Mouse (Mus musculus) heart, embryonic 15.5 days (tissue): ENCODE measurements around the gene Slpi. TPM values are rescaled to one million over a fixed set of nuclear protein-coding genes. Genes with fewer than 3 reads are reported as not detected.

Source experiments
- ATAC-seq: fragments of 200-750 bp; cut with Nextera tagmentation; replicated peaks from 2 replicates; pipeline ENCODE4 v1.8.0; 2017; ENCODE audit warnings: low read depth, moderate TSS enrichment; ENCODE audit not compliant: insufficient number of reproducible peaks, insufficient read depth, low FRiP score
- H3K27ac ChIP-seq: fragments of 300-500 bp; sonication (generic); 2 replicates; pipeline ENCODE4 v1.5.1; 2015; ENCODE audit warnings: mild to moderate bottlenecking, inconsistent platforms
- H3K27me3 ChIP-seq: fragments of 300-500 bp; sonication (generic); 2 replicates; pipeline ENCODE4 v1.6.1; 2015; ENCODE audit warnings: inconsistent platforms
- H3K36me3 ChIP-seq: fragments of 300-500 bp; sonication (generic); 2 replicates; pipeline ENCODE4 v1.6.1; 2015; ENCODE audit warnings: mild to moderate bottlenecking, inconsistent platforms
- H3K4me1 ChIP-seq: fragments of 300-500 bp; sonication (generic); replicated peaks from 2 replicates; pipeline ENCODE4 v1.6.1; 2015; ENCODE audit warnings: inconsistent platforms
- H3K4me2 ChIP-seq: fragments of 300-500 bp; sonication (generic); 2 replicates; pipeline ENCODE4 v1.6.1; 2015; ENCODE audit warnings: inconsistent platforms, mild to moderate bottlenecking, moderate library complexity
- H3K4me3 ChIP-seq: fragments of 300-500 bp; sonication (generic); 2 replicates; pipeline ENCODE4 v1.5.1; 2015; ENCODE audit warnings: mild to moderate bottlenecking, inconsistent platforms
- H3K9ac ChIP-seq: fragments of 300-500 bp; sonication (generic); 2 replicates; pipeline ENCODE4 v1.6.1; 2015; ENCODE audit warnings: mild to moderate bottlenecking, inconsistent platforms
- H3K9me3 ChIP-seq: fragments of 300-500 bp; sonication (generic); replicated peaks from 2 replicates; pipeline ENCODE4 v1.6.1; 2016; ENCODE audit warnings: inconsistent platforms
- WGBS: fragments of 180-500 bp; shearing (Covaris S2); methylation state at CpG from one replicate; pipeline ENCODE4 v1.1.7; 2015; ENCODE audit warnings: mixed read lengths; 5-methylcytosine and 5-hydroxymethylcytosine counted together
- polyA plus RNA-seq: library from polyadenylated mRNA; unstranded; fragments of >200 nt; fragmentation: Nextera tagmentation; extraction: Ambion mirVana; gene quantifications from 2 replicates; pipeline ENCODE4 v1.2.1, GENCODE M21; 2015

Slpi gene
- polyA plus RNA-seq: 1.3 and 1.6 TPM in 2 replicates

GRCm38 (mm10) chr2:164389020-164389419, at the start of gene Slpi:
TSS of gene Slpi (minus strand) at chr2:164389095.
- H3K4me2 ChIP-seq: peak within 1 kb of the TSS; percentile 91
- H3K9me3 ChIP-seq: no peaks in the 10 kb centered on the region
- no peak; the same call in 1 of the 2 replicates for ATAC-seq
- H3K9ac ChIP-seq: peak within 1 kb of the TSS; percentile 56
- peaks cover 60% of the 10 kb centered on the region for H3K27me3 ChIP-seq
- peaks cover 21% of the 10 kb centered on the region for H3K4me1 ChIP-seq
- peak within 1 kb of the TSS; percentile 54 for H3K27ac ChIP-seq
- WGBS: 3% methylated on average over 17 of the region's 17 CpGs
- peak within 1 kb of the TSS; percentile 56 for H3K4me3 ChIP-seq
- H3K36me3 ChIP-seq: no peaks in the 10 kb centered on the region

- Histone ChIP-seq H3K4me2 (no peak overlapping the region), H3K4me1 (peaks cover 72% of the 10 kb centered on the region), H3K27me3 (0 out of 2 replicates have a peak, but pooled peaks cover 6% of the 10 kb centered on the region), H3K4me3 (no peak overlapping the region), H3K36me3 (no peaks in the 10 kb centered on the region), H3K27ac (no peak overlapping the region), H3K9me3 (no peaks in the 10 kb centered on the region), H3K9ac (no peak overlapping the region)
- no peak for ATAC-seq
- WGBS: 57% methylated on average over 8 of the region's 8 CpGs
Measured at GRCm38 (mm10) chr2:164438257-164438656, 49.4 kb upstream of the Slpi start.

- Histone ChIP-seq H3K27ac (no peak overlapping the region), H3K36me3 (no peaks in the 10 kb centered on the region), H3K9ac (no peak overlapping the region), H3K4me2 (no peak overlapping the region), H3K4me1 (peaks cover 75% of the 10 kb centered on the region), H3K9me3 (no peaks in the 10 kb centered on the region), H3K4me3 (no peak overlapping the region), H3K27me3 (0 out of 2 replicates have a peak, but pooled peaks cover 6% of the 10 kb centered on the region)
- ATAC-seq: no peak
- WGBS: 73% methylated on average over 6 of the region's 6 CpGs
Measured at GRCm38 (mm10) chr2:164437710-164438109, 48.8 kb upstream of the Slpi start.

GRCm38 (mm10) chr2:164436961-164437360, 48.1 kb upstream of the Slpi start:
- peaks cover 77% of the 10 kb centered on the region for H3K4me1 ChIP-seq
- ATAC-seq: 0 out of 2 replicates have a peak, but pooled peaks have one; percentile 17
- no peaks in the 10 kb centered on the region for H3K36me3 ChIP-seq
- H3K9ac ChIP-seq: peak overlapping the region; percentile 22; the same call in 1 of the 2 replicates
- no peak overlapping the region for H3K4me3 ChIP-seq
- H3K4me2 ChIP-seq: no peak overlapping the region
- WGBS: 45% methylated on average over 3 of the region's 3 CpGs
- H3K27ac ChIP-seq: no peak overlapping the region; the same call in 1 of the 2 replicates
- 0 out of 2 replicates have a peak, but pooled peaks cover 6% of the 10 kb centered on the region for H3K27me3 ChIP-seq
- no peaks in the 10 kb centered on the region for H3K9me3 ChIP-seq

- no peak for ATAC-seq
- H3K4me1 ChIP-seq: peaks cover 76% of the 10 kb centered on the region
- 23% methylated on average over 8 of the region's 8 CpGs for WGBS
- no peaks in the 10 kb centered on the region for H3K36me3 ChIP-seq
- no peak overlapping the region for H3K4me3 ChIP-seq
- H3K27ac ChIP-seq: no peak overlapping the region; the same call in 1 of the 2 replicates
- H3K9ac ChIP-seq: peak overlapping the region; percentile 22; the same call in 1 of the 2 replicates
- H3K27me3 ChIP-seq: 0 out of 2 replicates have a peak, but pooled peaks cover 5% of the 10 kb centered on the region
- no peak overlapping the region for H3K4me2 ChIP-seq
- H3K9me3 ChIP-seq: no peaks in the 10 kb centered on the region
Measured at GRCm38 (mm10) chr2:164436215-164436913, 47.5 kb upstream of the Slpi start.

- Histone ChIP-seq H3K27ac (no peak overlapping the region), H3K4me2 (no peak overlapping the region), H3K27me3 (no peaks in the 10 kb centered on the region), H3K4me1 (peaks cover 77% of the 10 kb centered on the region), H3K4me3 (no peak overlapping the region), H3K36me3 (no peaks in the 10 kb centered on the region), H3K9ac (no peak overlapping the region), H3K9me3 (no peaks in the 10 kb centered on the region)
- 46% methylated on average over 5 of the region's 5 CpGs for WGBS
- no peak for ATAC-seq
Measured at GRCm38 (mm10) chr2:164435216-164436090, 46.6 kb upstream of the Slpi start.

GRCm38 (mm10) chr2:164434681-164435080, 45.8 kb upstream of the Slpi start:
- Histone ChIP-seq H3K9me3 (no peaks in the 10 kb centered on the region), H3K27me3 (no peaks in the 10 kb centered on the region), H3K4me1 (peaks cover 74% of the 10 kb centered on the region), H3K36me3 (no peaks in the 10 kb centered on the region), H3K9ac (no peak overlapping the region), H3K27ac (no peak overlapping the region), H3K4me2 (no peak overlapping the region), H3K4me3 (no peak overlapping the region)
- WGBS: 61% methylated on average over 3 of the region's 3 CpGs
- no peak for ATAC-seq

GRCm38 (mm10) chr2:164433278-164433895, 44.5 kb upstream of the Slpi start:
- Histone ChIP-seq H3K27me3 (no peaks in the 10 kb centered on the region), H3K9me3 (no peaks in the 10 kb centered on the region), H3K4me1 (peaks cover 62% of the 10 kb centered on the region), H3K4me3 (no peak overlapping the region), H3K36me3 (no peaks in the 10 kb centered on the region; the same call in 1 of the 2 replicates), H3K9ac (0 out of 2 replicates have a peak overlapping the region, but pooled peaks have one; percentile 10), H3K4me2 (peak overlapping the region; percentile 52), H3K27ac (peak overlapping the region; percentile 62)
- ATAC-seq: no peak
- 76% methylated on average over 9 of the region's 9 CpGs for WGBS

- Histone ChIP-seq H3K4me1 (peaks cover 58% of the 10 kb centered on the region), H3K9ac (0 out of 2 replicates have a peak overlapping the region, but pooled peaks have one; percentile 10), H3K27ac (peak overlapping the region; percentile 62), H3K36me3 (no peaks in the 10 kb centered on the region; the same call in 1 of the 2 replicates), H3K9me3 (no peaks in the 10 kb centered on the region), H3K27me3 (no peaks in the 10 kb centered on the region), H3K4me2 (peak overlapping the region; percentile 52), H3K4me3 (peak overlapping the region; percentile 15; the same call in 1 of the 2 replicates)
- WGBS: 17% methylated on average over 22 of the region's 22 CpGs
- peak; percentile 29; the same call in 1 of the 2 replicates for ATAC-seq
Measured at GRCm38 (mm10) chr2:164432541-164433191, 43.8 kb upstream of the Slpi start.

GRCm38 (mm10) chr2:164431676-164432465, 43.0 kb upstream of the Slpi start:
- Histone ChIP-seq H3K4me3 (no peak overlapping the region), H3K27ac (peak overlapping the region; percentile 62), H3K4me1 (peaks cover 51% of the 10 kb centered on the region), H3K4me2 (no peak overlapping the region), H3K36me3 (no peaks in the 10 kb centered on the region; the same call in 1 of the 2 replicates), H3K9ac (no peak overlapping the region), H3K9me3 (no peaks in the 10 kb centered on the region), H3K27me3 (no peaks in the 10 kb centered on the region)
- no peak for ATAC-seq
- WGBS: 71% methylated on average over 9 of the region's 9 CpGs
